Mouse (Mus musculus) gastrocnemius, adult 18-20 months (tissue): ENCODE measurements around the gene Cbfb. TPM values are rescaled to one million over a fixed set of nuclear protein-coding genes. Genes with fewer than 3 reads are reported as not detected.

Experiments
- DNase-seq: peaks from one replicate; pipeline ENCODE4 v3.0.0; 2021; ENCODE audit warnings: low spot score
- total RNA-seq, 2 experiments: library from RNA; stranded (reverse); gene quantifications; 2 replicates each; pipeline ENCODE4 v1.2.3; 2021

Cbfb gene
- total RNA-seq, 2 experiments from 2014 or later: 80.3 to 88.8 TPM

GRCm38 (mm10) chr8:105237442-105238142, 67.1 kb downstream of the Cbfb start:
- no peak for DNase-seq

GRCm38 (mm10) chr8:105241016-105241415, 70.5 kb downstream of the Cbfb start:
- no peak for DNase-seq

GRCm38 (mm10) chr8:105251954-105252353, 81.5 kb downstream of the Cbfb start:
- no peak for DNase-seq

- DNase-seq: no peak
Measured at GRCm38 (mm10) chr8:105252680-105253537, 82.4 kb downstream of the Cbfb start.

GRCm38 (mm10) chr8:105253766-105254151, 83.3 kb downstream of the Cbfb start:
- no peak for DNase-seq

GRCm38 (mm10) chr8:105254152-105254965, 83.9 kb downstream of the Cbfb start:
- DNase-seq: peak; percentile 88

- DNase-seq: peak; percentile 79
Measured at GRCm38 (mm10) chr8:105254966-105255350, 84.5 kb downstream of the Cbfb start, which contains the start of gene B3gnt9. B3gnt9 (minus strand) TSS chr8:105255153.

GRCm38 (mm10) chr8:105257318-105258114, 87.0 kb downstream of the Cbfb start:
- DNase-seq: no peak

GRCm38 (mm10) chr8:105258911-105259720, 88.6 kb downstream of the Cbfb start:
- DNase-seq: no peak

- DNase-seq: peak; percentile 64
Measured at GRCm38 (mm10) chr8:105259721-105260320, 89.3 kb downstream of the Cbfb start.

- no peak for DNase-seq
Measured at GRCm38 (mm10) chr8:105260371-105261099, 90.1 kb downstream of the Cbfb start.

GRCm38 (mm10) chr8:105261326-105261980, 91.0 kb downstream of the Cbfb start:
- DNase-seq: no peak

- DNase-seq: no peak
Measured at GRCm38 (mm10) chr8:105263244-105263912, 92.9 kb downstream of the Cbfb start.

GRCm38 (mm10) chr8:105264024-105264982, 93.8 kb downstream of the Cbfb start, which contains the start of the genes Tradd and Fbxl8:
Tradd (minus strand) TSS chr8:105264609.
Fbxl8 (plus strand) TSS chr8:105264648.
- DNase-seq: peak; percentile 64

- DNase-seq: no peak
Measured at GRCm38 (mm10) chr8:105265128-105265527, 94.7 kb downstream of the Cbfb start.

- DNase-seq: no peak
Measured at GRCm38 (mm10) chr8:105266775-105267174, 96.3 kb downstream of the Cbfb start.
